Comparison of ENCODE assay signal across 24 mouse cellular contexts in genomic region chr16:88094206-88094789, GRCm38 (mm10).
DNase-seq lines count a peak whose midpoint lies in the region; ATAC-seq and TF ChIP-seq lines count a peak whose summit lies in the region.
"Had no signal": no experiment of that assay in that cellular context is flagged by ENCODE, and none has a peak within 500 bp of the region (broad histone marks: within the 10 kb centered on the region; RNA-seq: fewer than 3 reads in every experiment).

No protein-coding gene starts in this region.

- no peak overlapping the region for H3K4me3 ChIP-seq in layer of hippocampus, adult 2 months
- H3K4me3 ChIP-seq: heart, embryonic 10.5 days; heart, embryonic 15.5 days had no signal

- TF ChIP-seq CTCF in layer of hippocampus, adult 2 months (conservative IDR thresholded peaks at IDR 0.05), result no peak

- H3K27ac ChIP-seq in layer of hippocampus, adult 2 months, result peak overlapping the region; percentile 43
- H3K27ac ChIP-seq: heart, embryonic 10.5 days; heart, embryonic 15.5 days; liver, embryonic 14.5 days had no signal

- no peak for DNase-seq in frontal cortex, postnatal 25 days (ENCODE audit: low spot score in 2 of 2)
- peak in 1 of 2 experiments; percentile 47 for DNase-seq in layer of hippocampus, adult 2 months (ENCODE audit: low spot score in 2 of 2)
- DNase-seq in layer of hippocampus, postnatal 36 days, result no peak
- peak; percentile 7 to 21 for DNase-seq in right cerebral cortex, postnatal 36 days (ENCODE audit: low spot score in 2 of 2)
- DNase-seq in right cerebral cortex, postnatal 4 days, result no peak
- peak; percentile 67 for DNase-seq in telencephalon, adult 2 months (ENCODE audit: low read depth, low spot score)
- DNase-seq in lung, postnatal 36 days, result no peak
- DNase-seq: adrenal gland, postnatal 25 days; B cell, adult 2 months; cerebellum, adult 9-10 months; cerebellum, postnatal 36 days; gastrocnemius, postnatal 25 days; heart, adult 11 months; kidney, adult 18-20 months; kidney, postnatal 4 days; liver; lung, adult 2 months; lung, postnatal 10 days; midbrain, embryonic 14.5 days had no signal

- ATAC-seq in frontal cortex, adult (ENCODE audit: low TSS enrichment), result peak; percentile 97
- ATAC-seq: hindbrain, embryonic 16.5 days had no signal

Comparison
In these comparisons a context has a peak if more than half of its experiments do, and no peak if none do; other contexts are left out.
1. DNase-seq: peak in right cerebral cortex, postnatal 36 days (2 of 2) and telencephalon, adult 2 months (single experiment); none in frontal cortex, postnatal 25 days (0 of 2), layer of hippocampus, postnatal 36 days (0 of 2), right cerebral cortex, postnatal 4 days (single experiment) and lung, postnatal 36 days (single experiment).